Mouse (Mus musculus) cortical plate, adult 2 months (tissue): ENCODE data around the gene Dnaaf3.

Source experiments
- CTCF ChIP-seq: fragments of 200-500 bp; IDR thresholded peaks from 2 replicates; pipeline ENCODE4 v1.5.1; 2011; ENCODE audit warnings: mild to moderate bottlenecking, control low read depth, low read length; ENCODE audit not compliant: insufficient read depth; ENCODE audit errors: extremely low read depth
- POLR2A ChIP-seq: fragments of 200-500 bp; IDR thresholded peaks from 2 replicates; pipeline ENCODE4 v1.6.1; 2011; ENCODE audit warnings: mild to moderate bottlenecking, low read length, control low read depth; ENCODE audit not compliant: insufficient read depth; ENCODE audit errors: extremely low read depth

DNA sequence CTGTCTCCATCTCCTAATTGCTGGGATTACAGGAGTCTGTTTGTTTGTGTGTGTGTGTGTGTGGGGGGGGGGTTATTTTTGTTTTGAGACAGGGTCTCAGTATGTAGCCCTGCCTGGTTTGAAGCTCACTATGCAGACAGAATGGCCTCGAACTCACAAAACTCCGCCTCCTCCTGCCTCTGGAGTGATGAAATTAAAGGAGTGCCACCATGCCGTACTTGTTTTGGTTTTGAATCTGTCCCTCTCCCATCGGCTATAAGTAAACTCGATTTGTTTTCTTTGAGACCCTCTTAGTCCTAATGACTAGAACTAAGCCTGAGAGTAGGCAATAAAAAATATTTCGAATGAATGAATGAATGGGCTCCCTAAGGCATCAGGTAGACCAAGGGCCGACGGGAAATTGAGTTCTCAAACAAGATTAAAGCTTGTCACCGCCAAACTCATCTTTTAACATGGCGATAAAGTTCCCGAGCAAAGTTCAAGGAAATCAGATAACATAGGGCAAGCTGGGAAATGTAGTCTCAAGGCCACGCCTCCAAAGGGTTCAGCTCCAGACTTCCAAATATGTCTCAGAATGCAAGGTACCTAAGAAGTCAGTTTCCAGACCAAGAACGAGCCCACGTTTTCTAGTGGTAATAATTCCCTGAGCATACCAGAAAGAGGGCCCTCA is 29.7 kb downstream of the Dnaaf3 start:
- TF ChIP-seq POLR2A (no peak), CTCF (no peak)
